Mouse (Mus musculus) urinary bladder, postnatal 14 days (tissue): ENCODE measurements around the gene Ripply2.

Experiments
- DNase-seq: peaks from one replicate; pipeline ENCODE4 v3.0.0; 2021; ENCODE audit warnings: low spot score

Gene Ripply2

DNA sequence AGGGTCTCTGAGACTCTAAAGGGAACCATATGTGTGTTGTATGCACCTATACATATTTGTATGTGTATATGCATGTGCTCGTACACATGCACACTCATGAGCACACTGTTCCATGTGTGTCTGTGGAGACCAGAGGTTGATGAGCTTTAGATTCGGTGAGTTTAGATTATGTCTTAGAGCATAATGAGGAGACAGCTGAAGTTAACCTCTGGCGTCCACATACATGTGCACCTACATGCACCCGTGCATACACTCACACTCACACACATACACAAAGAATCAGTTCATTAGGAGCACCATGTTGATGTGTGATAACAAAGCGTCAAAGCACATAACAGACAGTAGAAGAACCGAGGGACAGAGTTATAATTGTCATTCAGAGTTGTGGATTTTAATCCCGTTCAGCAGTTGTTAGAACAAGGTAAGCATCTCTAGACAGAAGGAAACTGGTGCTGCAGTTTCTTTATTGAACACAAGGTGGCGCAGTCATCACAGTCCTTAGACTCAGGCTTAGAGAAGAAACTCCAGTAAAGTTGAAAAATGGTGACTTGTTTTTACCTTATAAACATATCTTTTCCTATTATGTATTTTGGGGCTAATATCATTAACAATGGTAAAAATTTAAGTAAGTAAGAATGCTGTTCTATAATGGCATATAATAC lies 12.2 kb downstream of the Ripply2 start:
- DNase-seq = peak; percentile 69

GRCm38 (mm10) chr9:87032196-87032595 lies 16.9 kb downstream of the Ripply2 start:
- DNase-seq = no peak

DNA sequence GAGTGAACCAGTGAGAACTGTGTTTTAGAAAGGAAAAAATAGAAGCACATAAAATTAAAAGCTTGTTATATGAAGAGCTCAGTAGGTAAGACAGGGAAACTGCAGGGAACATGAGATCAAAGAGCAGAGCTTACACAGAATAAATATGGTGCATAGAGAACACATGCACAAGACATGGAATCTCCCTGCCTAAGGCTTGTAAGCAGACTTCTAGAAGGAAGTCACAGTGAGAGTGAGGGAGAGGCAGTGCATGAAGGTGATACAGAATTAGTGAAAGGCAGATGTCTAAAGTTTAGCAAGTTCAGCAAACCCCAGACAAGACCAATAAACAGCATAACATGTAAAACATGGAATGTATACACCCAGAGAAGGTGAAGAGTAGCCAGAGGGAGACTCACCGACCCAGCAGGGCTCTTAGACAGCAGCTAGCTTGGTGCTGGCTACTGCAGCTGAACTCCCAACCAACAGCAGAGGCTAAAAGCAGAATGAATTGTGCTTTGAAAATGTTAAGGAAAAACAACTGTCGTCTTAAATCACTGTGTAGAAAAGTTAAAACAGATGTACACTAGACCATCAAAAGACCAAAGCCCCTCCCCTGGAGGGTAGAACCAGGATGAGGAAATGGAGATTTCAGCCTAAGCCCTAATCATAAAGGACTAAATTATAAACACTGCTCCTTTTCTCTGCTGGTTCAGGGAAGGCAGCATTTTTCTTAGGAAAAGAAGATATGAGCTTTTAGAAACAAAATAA lies 19.7 kb downstream of the Ripply2 start:
- no peak for DNase-seq

GRCm38 (mm10) chr9:87049425-87049824 lies 34.1 kb downstream of the Ripply2 start:
- DNase-seq = no peak

- no peak for DNase-seq
Measured at GRCm38 (mm10) chr9:87055547-87056235, 40.4 kb downstream of the Ripply2 start.

DNA sequence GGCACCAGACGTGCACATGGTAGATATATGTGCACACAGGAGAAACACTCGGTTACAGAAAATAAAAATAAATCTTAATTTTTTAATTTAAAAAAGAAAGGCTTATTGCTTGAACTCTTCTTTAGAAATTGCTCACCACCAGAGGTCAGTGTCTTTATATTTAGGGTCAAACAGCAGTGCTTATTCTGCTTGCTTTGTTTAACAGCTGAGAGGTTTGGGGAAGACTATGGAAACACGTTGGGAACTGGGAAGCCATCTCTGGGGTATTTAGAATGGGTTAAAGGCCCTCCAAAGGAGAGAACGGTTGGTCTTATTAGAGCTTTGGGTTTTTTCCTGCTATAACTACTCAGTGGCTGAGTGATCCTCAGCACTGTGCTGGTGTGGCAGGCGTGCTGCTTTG lies 47.0 kb downstream of the Ripply2 start:
- no peak for DNase-seq

GRCm38 (mm10) chr9:87068160-87068559 lies 52.8 kb downstream of the Ripply2 start:
- DNase-seq = no peak
